Mouse (Mus musculus): ENCODE data around the gene Plbd2. TPM values are rescaled to one million over a fixed set of nuclear protein-coding genes. Genes with fewer than 3 reads are reported as not detected.

Plbd2 gene
- polyA plus RNA-seq, 1 experiment from 2014 or later: 58.8 TPM

DNA sequence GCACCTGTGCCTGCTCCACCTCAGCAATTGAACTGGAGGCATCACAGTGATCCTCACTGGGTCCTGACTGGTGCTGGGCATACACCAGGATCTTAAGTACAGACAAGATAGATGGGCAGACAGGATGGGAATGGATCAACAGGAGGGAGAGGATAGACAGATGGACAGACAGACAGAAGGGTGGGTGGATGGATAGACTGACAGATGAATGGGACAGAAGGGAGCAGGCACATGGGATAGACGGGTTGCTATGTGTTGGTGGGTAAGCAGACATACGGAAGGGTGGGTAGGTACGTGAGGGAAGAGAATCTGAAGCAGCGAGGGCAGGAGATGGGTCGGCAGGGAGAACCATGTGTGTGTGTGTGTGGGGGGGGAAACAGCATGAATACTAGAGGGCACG is 10.0 kb downstream of the Plbd2 start:
- peaks cover 71% of the 10 kb centered on the region for H3K36me3 ChIP-seq

GRCm38 (mm10) chr5:120492437-120492836 is 11.0 kb downstream of the Plbd2 start:
- ATAC-seq (ENCODE audit: low FRiP score, low read depth): no peak
- no peak overlapping the region for H3K27ac ChIP-seq
- 70% methylated on average over 11 of the region's 11 CpGs for WGBS
- H3K4me3 ChIP-seq: no peak overlapping the region
- H3K27me3 ChIP-seq: no peaks in the 10 kb centered on the region
- H3K4me1 ChIP-seq: no peaks in the 10 kb centered on the region
- H3K4me2 ChIP-seq (replicated peaks): no peak overlapping the region
- H3K36me3 ChIP-seq: peaks cover 76% of the 10 kb centered on the region
- no peak overlapping the region for H3K9ac ChIP-seq
- no peaks in the 10 kb centered on the region for H3K9me3 ChIP-seq

More for the DNA sequence above, 10.0 kb downstream of the Plbd2 start:
- Histone ChIP-seq H3K27me3 (no peaks in the 10 kb centered on the region), H3K4me1 (no peaks in the 10 kb centered on the region), H3K4me2 (replicated peaks) (no peak overlapping the region), H3K9ac (no peak overlapping the region), H3K27ac (no peak overlapping the region), H3K9me3 (no peaks in the 10 kb centered on the region), H3K4me3 (no peak overlapping the region)
- ATAC-seq (ENCODE audit: low FRiP score, low read depth): no peak
- 93% methylated on average over 6 of the region's 6 CpGs for WGBS

GRCm38 (mm10) chr5:120490679-120491192 is 12.7 kb downstream of the Plbd2 start:
- no peak for ATAC-seq (ENCODE audit: low FRiP score, low read depth)
- H3K36me3 ChIP-seq: peaks cover 85% of the 10 kb centered on the region
- no peak overlapping the region for H3K9ac ChIP-seq
- no peaks in the 10 kb centered on the region for H3K9me3 ChIP-seq
- H3K4me1 ChIP-seq: no peaks in the 10 kb centered on the region
- H3K4me2 ChIP-seq (replicated peaks): no peak overlapping the region
- H3K27me3 ChIP-seq: no peaks in the 10 kb centered on the region
- H3K4me3 ChIP-seq: no peak overlapping the region
- 83% methylated on average over 8 of the region's 8 CpGs for WGBS
- H3K27ac ChIP-seq: no peak overlapping the region

DNA sequence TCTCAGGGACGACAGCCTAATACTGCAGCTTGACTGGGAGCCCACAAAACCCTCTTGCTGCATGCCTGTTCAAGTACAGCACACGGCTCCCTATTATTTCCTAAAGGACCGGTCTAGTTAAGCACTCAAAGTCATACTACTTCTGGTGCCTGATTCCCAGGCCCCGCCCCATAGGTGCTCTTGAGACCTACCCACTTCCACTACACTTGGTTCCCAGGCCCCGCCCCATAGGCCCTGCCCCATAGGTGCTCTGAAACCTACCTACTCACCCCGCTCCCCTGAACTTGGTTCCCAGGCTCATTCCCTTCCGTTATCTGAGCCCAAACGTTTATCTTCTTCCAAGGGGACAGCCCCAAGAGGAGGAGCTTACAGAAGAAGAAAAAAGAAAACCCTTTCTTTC is 15.6 kb downstream of the Plbd2 start:
- Histone ChIP-seq H3K4me1 (no peaks in the 10 kb centered on the region), H3K4me3 (no peak overlapping the region), H3K4me2 (replicated peaks) (no peak overlapping the region), H3K27me3 (no peaks in the 10 kb centered on the region), H3K27ac (no peak overlapping the region), H3K9me3 (no peaks in the 10 kb centered on the region), H3K9ac (no peak overlapping the region), H3K36me3 (peaks cover 79% of the 10 kb centered on the region)
- WGBS: 83% methylated on average over 8 of the region's 8 CpGs
- no peak for ATAC-seq (ENCODE audit: low FRiP score, low read depth)

DNA sequence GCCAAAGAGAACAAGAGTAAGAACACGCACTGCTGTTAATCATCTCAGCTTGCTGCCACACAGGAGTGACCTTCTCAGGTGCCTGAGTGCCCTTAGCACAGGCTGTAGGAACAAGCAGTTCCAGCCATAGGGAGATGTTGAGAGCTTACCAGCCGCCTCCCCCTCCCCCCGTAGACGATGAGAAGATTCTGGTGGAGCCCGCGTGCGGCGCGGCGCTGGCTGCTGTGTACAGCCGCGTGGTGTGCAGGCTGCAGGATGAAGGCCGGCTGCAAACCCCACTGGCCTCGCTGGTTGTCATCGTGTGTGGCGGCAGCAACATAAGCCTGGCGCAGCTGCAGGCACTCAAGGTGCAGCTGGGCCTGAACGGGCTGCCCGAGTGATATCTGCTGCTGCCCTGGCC is 20.0 kb downstream of the Plbd2 start:
- Histone ChIP-seq H3K4me3 (no peak overlapping the region), H3K4me2 (replicated peaks) (no peak overlapping the region), H3K27ac (no peak overlapping the region), H3K36me3 (peaks cover 46% of the 10 kb centered on the region), H3K27me3 (no peaks in the 10 kb centered on the region), H3K9me3 (no peaks in the 10 kb centered on the region), H3K9ac (no peak overlapping the region), H3K4me1 (no peaks in the 10 kb centered on the region)
- WGBS: 87% methylated on average over 19 of the region's 19 CpGs
- ATAC-seq (ENCODE audit: low FRiP score, low read depth): no peak

GRCm38 (mm10) chr5:120481205-120481604 is 22.2 kb downstream of the Plbd2 start:
- no peak overlapping the region for H3K9ac ChIP-seq
- peaks cover 13% of the 10 kb centered on the region for H3K27me3 ChIP-seq
- H3K4me1 ChIP-seq: no peaks in the 10 kb centered on the region
- no peak overlapping the region for H3K4me2 ChIP-seq (replicated peaks)
- no peak for ATAC-seq (ENCODE audit: low FRiP score, low read depth)
- 73% methylated on average over 9 of the region's 9 CpGs for WGBS
- no peak overlapping the region for H3K27ac ChIP-seq
- H3K36me3 ChIP-seq: peaks cover 24% of the 10 kb centered on the region
- H3K4me3 ChIP-seq: no peak overlapping the region
- no peaks in the 10 kb centered on the region for H3K9me3 ChIP-seq

DNA sequence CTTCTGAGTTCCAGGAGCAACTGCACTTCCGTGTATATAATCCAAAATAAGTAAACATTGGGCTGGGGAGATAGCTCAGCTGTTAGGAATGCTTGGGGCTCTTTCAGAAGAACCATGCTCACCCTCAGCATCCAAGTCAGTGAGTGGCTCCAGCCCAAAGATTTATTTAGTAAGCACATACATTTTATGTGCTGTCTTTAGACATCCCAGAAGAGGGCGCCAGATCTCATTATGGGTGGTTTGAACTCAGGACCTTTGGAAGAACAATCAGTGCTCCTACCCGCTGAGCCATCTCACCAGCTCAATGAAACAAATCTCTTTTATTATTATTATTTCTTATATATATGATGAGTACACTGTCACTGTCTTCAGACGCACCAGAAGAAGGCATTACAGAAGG is 23.9 kb downstream of the Plbd2 start:
- no peak overlapping the region for H3K4me2 ChIP-seq (replicated peaks)
- H3K9me3 ChIP-seq: no peaks in the 10 kb centered on the region
- no peak overlapping the region for H3K4me3 ChIP-seq
- H3K36me3 ChIP-seq: peaks cover 7% of the 10 kb centered on the region
- peaks cover 17% of the 10 kb centered on the region for H3K27me3 ChIP-seq
- no peaks in the 10 kb centered on the region for H3K4me1 ChIP-seq
- ATAC-seq (ENCODE audit: low FRiP score, low read depth): no peak
- WGBS: 65% methylated on average over 4 of the region's 4 CpGs
- H3K27ac ChIP-seq: no peak overlapping the region
- H3K9ac ChIP-seq: no peak overlapping the region

DNA sequence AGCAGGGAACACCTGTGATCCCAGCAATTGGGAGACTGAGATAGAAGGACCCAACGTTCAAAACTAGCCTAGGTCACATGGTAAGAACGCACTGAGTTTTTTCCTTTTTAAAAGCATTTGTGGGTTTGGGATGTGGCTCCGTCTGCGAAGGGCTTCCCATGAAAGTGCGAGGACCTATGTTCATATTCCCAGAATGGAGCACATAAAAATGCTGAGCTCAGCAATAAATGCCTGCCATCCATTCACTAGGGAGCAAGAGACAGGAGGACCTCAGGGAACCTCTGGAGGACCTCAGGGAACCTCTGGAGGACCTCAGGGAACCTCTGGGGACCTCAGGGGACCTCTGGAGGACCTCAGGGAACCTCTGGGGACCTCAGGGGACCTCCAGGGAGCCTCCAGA is 25.4 kb downstream of the Plbd2 start:
- Histone ChIP-seq H3K9me3 (no peaks in the 10 kb centered on the region), H3K4me1 (no peaks in the 10 kb centered on the region), H3K27me3 (peaks cover 21% of the 10 kb centered on the region), H3K27ac (no peak overlapping the region), H3K4me2 (replicated peaks) (no peak overlapping the region), H3K9ac (no peak overlapping the region), H3K4me3 (no peak overlapping the region), H3K36me3 (no peaks in the 10 kb centered on the region)
- WGBS: 89% methylated on average over 5 of the region's 5 CpGs
- no peak for ATAC-seq (ENCODE audit: low FRiP score, low read depth)

GRCm38 (mm10) chr5:120476296-120476695 is 27.1 kb downstream of the Plbd2 start, which contains the start of gene Sds:
Sds (plus strand) TSS chr5:120476526.
- ATAC-seq (ENCODE audit: low FRiP score, low read depth): no peak
- Histone ChIP-seq H3K4me1 (0 out of 2 replicates have a peak, but pooled peaks cover 4% of the 10 kb centered on the region), H3K9ac (no peak within 1 kb of the TSS), H3K9me3 (no peaks in the 10 kb centered on the region), H3K36me3 (no peaks in the 10 kb centered on the region), H3K27me3 (peaks cover 21% of the 10 kb centered on the region), H3K27ac (no peak within 1 kb of the TSS), H3K4me2 (replicated peaks) (no peak within 1 kb of the TSS), H3K4me3 (no peak within 1 kb of the TSS)
- WGBS: 16% methylated on average over 13 of the region's 13 CpGs

DNA sequence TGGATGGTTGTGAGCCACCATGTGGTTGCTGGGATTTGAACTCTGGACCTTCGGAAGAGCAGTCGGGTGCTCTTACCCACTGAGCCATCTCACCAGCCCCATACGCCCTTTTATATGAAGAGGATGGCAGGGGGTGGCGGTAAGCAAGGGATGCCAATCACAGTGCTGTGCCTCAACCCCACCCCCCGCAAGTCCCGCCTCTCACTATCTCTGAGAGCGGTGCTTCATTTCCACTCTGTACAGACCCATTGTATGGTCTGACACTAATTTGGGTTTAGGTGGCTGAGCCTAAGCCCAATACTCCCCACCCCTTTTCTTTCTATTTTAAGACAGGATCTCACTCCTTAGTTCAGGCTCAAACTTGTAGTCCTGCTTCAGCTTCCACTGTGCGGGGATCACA is 27.6 kb downstream of the Plbd2 start:
- Histone ChIP-seq H3K27me3 (peaks cover 21% of the 10 kb centered on the region), H3K9ac (no peak overlapping the region), H3K36me3 (no peaks in the 10 kb centered on the region), H3K4me1 (0 out of 2 replicates have a peak, but pooled peaks cover 7% of the 10 kb centered on the region), H3K9me3 (no peaks in the 10 kb centered on the region), H3K27ac (no peak overlapping the region), H3K4me3 (no peak overlapping the region), H3K4me2 (replicated peaks) (no peak overlapping the region)
- no peak for ATAC-seq (ENCODE audit: low FRiP score, low read depth)
- 60% methylated on average over 8 of the region's 8 CpGs for WGBS

DNA sequence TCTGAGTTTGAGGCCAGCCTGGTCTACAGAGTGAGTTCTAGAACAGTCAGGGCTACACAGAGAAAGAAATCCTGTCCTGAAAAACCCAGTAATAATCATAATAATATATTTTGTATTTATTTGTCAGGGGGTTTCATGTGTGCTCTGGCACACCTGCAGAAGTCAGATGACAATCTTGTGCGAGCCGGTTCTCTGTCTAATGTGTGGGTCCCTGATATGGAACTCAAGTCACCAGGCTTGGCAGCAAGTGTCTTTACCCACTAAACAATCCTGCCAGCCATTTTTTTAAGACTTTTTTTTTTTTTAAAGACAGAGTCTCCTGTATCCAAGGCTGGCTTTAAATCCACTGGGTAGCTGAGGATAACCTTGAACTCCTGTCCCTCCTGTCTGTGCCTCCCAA is 30.1 kb downstream of the Plbd2 start:
- no peak overlapping the region for H3K27ac ChIP-seq
- peaks cover 21% of the 10 kb centered on the region for H3K27me3 ChIP-seq
- no peaks in the 10 kb centered on the region for H3K36me3 ChIP-seq
- H3K4me3 ChIP-seq: no peak overlapping the region
- 0 out of 2 replicates have a peak, but pooled peaks cover 7% of the 10 kb centered on the region for H3K4me1 ChIP-seq
- H3K9me3 ChIP-seq: no peaks in the 10 kb centered on the region
- no peak for ATAC-seq (ENCODE audit: low FRiP score, low read depth)
- no peak overlapping the region for H3K9ac ChIP-seq
- no peak overlapping the region for H3K4me2 ChIP-seq (replicated peaks)
- 80% methylated on average over 2 of the region's 2 CpGs for WGBS

DNA sequence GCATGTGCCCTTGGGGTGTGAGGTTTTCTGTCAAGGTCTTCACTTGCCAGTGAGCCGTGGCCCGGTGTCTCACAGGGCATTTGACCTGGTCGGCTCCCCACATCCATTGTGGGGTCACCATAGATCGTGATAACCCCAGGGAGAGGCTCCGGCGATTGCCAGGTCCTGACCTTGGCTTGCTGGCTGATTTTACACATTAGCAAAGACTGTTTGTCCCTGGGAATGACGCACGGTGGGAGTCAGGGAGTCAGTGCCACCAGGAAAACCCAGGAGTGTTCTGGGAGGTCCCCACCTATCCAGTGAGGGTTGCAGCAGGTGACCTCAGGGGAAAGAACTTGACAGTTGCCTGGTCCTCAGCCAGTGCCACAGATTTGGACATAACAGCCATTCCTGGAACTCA is 30.7 kb downstream of the Plbd2 start, which contains the start of gene Sdsl:
Gene Sdsl, minus strand, starts transcription at position 41 of the 400 bp plus-strand sequence.
- Histone ChIP-seq H3K4me3 (no peak within 1 kb of the TSS), H3K36me3 (no peaks in the 10 kb centered on the region), H3K27ac (no peak within 1 kb of the TSS), H3K27me3 (peaks cover 17% of the 10 kb centered on the region), H3K4me2 (replicated peaks) (no peak within 1 kb of the TSS), H3K9me3 (no peaks in the 10 kb centered on the region), H3K4me1 (0 out of 2 replicates have a peak, but pooled peaks cover 7% of the 10 kb centered on the region), H3K9ac (no peak within 1 kb of the TSS)
- WGBS: 80% methylated on average over 8 of the region's 8 CpGs
- no peak for ATAC-seq (ENCODE audit: low FRiP score, low read depth)

DNA sequence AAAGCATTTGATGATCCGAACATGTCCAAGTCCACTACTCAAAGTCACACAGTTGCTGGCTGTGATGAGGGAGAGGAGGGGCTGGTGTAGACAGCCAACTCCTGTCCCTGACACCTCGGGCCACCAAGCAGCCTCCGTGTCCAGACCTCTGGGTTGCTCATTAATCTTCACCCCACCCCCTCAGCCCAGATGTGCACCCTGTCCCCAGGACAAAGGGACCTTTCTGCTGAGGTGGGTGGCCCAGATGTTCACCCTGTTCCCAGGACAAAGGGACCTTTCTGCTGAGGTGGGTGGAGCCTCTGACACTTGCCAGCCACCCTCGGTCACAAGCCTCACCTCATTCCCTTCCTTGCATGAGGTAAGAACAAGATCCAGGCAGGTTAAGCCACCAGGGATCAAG is 31.9 kb downstream of the Plbd2 start:
- Histone ChIP-seq H3K9ac (no peak overlapping the region), H3K27me3 (peaks cover 12% of the 10 kb centered on the region; the same call in 1 of the 2 replicates), H3K4me2 (replicated peaks) (no peak overlapping the region), H3K27ac (no peak overlapping the region), H3K4me1 (0 out of 2 replicates have a peak, but pooled peaks cover 7% of the 10 kb centered on the region), H3K36me3 (no peaks in the 10 kb centered on the region), H3K4me3 (no peak overlapping the region), H3K9me3 (no peaks in the 10 kb centered on the region)
- 44% methylated on average over 4 of the region's 4 CpGs for WGBS
- no peak for ATAC-seq (ENCODE audit: low FRiP score, low read depth)

All from limb, embryonic 13.5 days (tissue).